Mouse (Mus musculus): ENCODE data around the gene Tmem9. TPM values are rescaled to one million over a fixed set of nuclear protein-coding genes. Genes with fewer than 3 reads are reported as not detected.

Gene Tmem9
- polyA plus RNA-seq, 1 experiment: 20.4 TPM

GRCm38 (mm10) chr1:135984105-135984504 lies 23.8 kb upstream of the Tmem9 start:
- no peak overlapping the region for H3K27ac ChIP-seq (ENCODE audit: insufficient read depth, low read depth, low read length)
- WGBS: 14% methylated on average over 5 of the region's 5 CpGs
- no peaks in the 10 kb centered on the region for H3K27me3 ChIP-seq (ENCODE audit: control insufficient read depth, insufficient read depth, low read length)
- H3K36me3 ChIP-seq (ENCODE audit: control insufficient read depth, insufficient read depth, low read length): no peaks in the 10 kb centered on the region
- H3K4me1 ChIP-seq (ENCODE audit: control insufficient read depth, insufficient read depth, insufficient read length, low read length): no peaks in the 10 kb centered on the region
- TF ChIP-seq CTCF (IDR thresholded peaks at IDR 0.05; ENCODE audit: extremely low read depth, insufficient read length, insufficient replicate concordance, low read depth, low read length): no peak
- H3K4me3 ChIP-seq (ENCODE audit: low read depth, low read length): no peak overlapping the region

GRCm38 (mm10) chr1:135989876-135990275 lies 18.1 kb upstream of the Tmem9 start:
- H3K27ac ChIP-seq (ENCODE audit: insufficient read depth, low read depth, low read length): no peak overlapping the region
- no peaks in the 10 kb centered on the region for H3K36me3 ChIP-seq (ENCODE audit: control insufficient read depth, insufficient read depth, low read length)
- no peak for TF ChIP-seq CTCF (IDR thresholded peaks at IDR 0.05; ENCODE audit: extremely low read depth, insufficient read length, insufficient replicate concordance, low read depth, low read length)
- no peak overlapping the region for H3K4me3 ChIP-seq (ENCODE audit: low read depth, low read length)
- no peaks in the 10 kb centered on the region for H3K4me1 ChIP-seq (ENCODE audit: control insufficient read depth, insufficient read depth, insufficient read length, low read length)
- no peaks in the 10 kb centered on the region for H3K27me3 ChIP-seq (ENCODE audit: control insufficient read depth, insufficient read depth, low read length)

GRCm38 (mm10) chr1:135993470-135993869 lies 14.5 kb upstream of the Tmem9 start:
- TF ChIP-seq CTCF (IDR thresholded peaks at IDR 0.05; ENCODE audit: extremely low read depth, insufficient read length, insufficient replicate concordance, low read depth, low read length) (no peak), POLR2A (IDR thresholded peaks at IDR 0.05; ENCODE audit: low read depth, low read length) (no peak)
- H3K27ac ChIP-seq (ENCODE audit: insufficient read depth, low read depth, low read length): no peak overlapping the region
- WGBS: 41% methylated on average over 4 of the region's 4 CpGs
- no peak overlapping the region for H3K4me3 ChIP-seq (ENCODE audit: low read depth, low read length)
- H3K4me1 ChIP-seq (ENCODE audit: control insufficient read depth, insufficient read depth, insufficient read length, low read length): no peaks in the 10 kb centered on the region
- no peaks in the 10 kb centered on the region for H3K36me3 ChIP-seq (ENCODE audit: control insufficient read depth, insufficient read depth, low read length)
- 0 out of 2 replicates have a peak, but pooled peaks cover 2% of the 10 kb centered on the region for H3K27me3 ChIP-seq (ENCODE audit: control insufficient read depth, insufficient read depth, low read length)

GRCm38 (mm10) chr1:135997537-135997936 lies 10.4 kb upstream of the Tmem9 start:
- no peaks in the 10 kb centered on the region for H3K4me1 ChIP-seq (ENCODE audit: control insufficient read depth, insufficient read depth, insufficient read length, low read length)
- H3K4me3 ChIP-seq (ENCODE audit: low read depth, low read length): no peak overlapping the region
- WGBS: 33% methylated on average over 7 of the region's 7 CpGs
- H3K27ac ChIP-seq (ENCODE audit: insufficient read depth, low read depth, low read length): no peak overlapping the region
- H3K27me3 ChIP-seq (ENCODE audit: control insufficient read depth, insufficient read depth, low read length): peaks cover 9% of the 10 kb centered on the region; the same call in 1 of the 2 replicates
- no peaks in the 10 kb centered on the region for H3K36me3 ChIP-seq (ENCODE audit: control insufficient read depth, insufficient read depth, low read length)
- TF ChIP-seq POLR2A (IDR thresholded peaks at IDR 0.05; ENCODE audit: low read depth, low read length): no peak
- no peak for TF ChIP-seq CTCF (IDR thresholded peaks at IDR 0.05; ENCODE audit: extremely low read depth, insufficient read length, insufficient replicate concordance, low read depth, low read length)

- 50% methylated on average over 8 of the region's 8 CpGs for WGBS
- Histone ChIP-seq H3K4me1 (ENCODE audit: control insufficient read depth, insufficient read depth, insufficient read length, low read length) (no peaks in the 10 kb centered on the region), H3K27ac (ENCODE audit: insufficient read depth, low read depth, low read length) (no peak overlapping the region), H3K4me3 (ENCODE audit: low read depth, low read length) (no peak overlapping the region), H3K36me3 (ENCODE audit: control insufficient read depth, insufficient read depth, low read length) (no peaks in the 10 kb centered on the region), H3K27me3 (ENCODE audit: control insufficient read depth, insufficient read depth, low read length) (peaks cover 9% of the 10 kb centered on the region; the same call in 1 of the 2 replicates)
- TF ChIP-seq POLR2A (IDR thresholded peaks at IDR 0.05; ENCODE audit: low read depth, low read length): no peak
- no peak for TF ChIP-seq CTCF (IDR thresholded peaks at IDR 0.05; ENCODE audit: extremely low read depth, insufficient read length, insufficient replicate concordance, low read depth, low read length)
Observed at GRCm38 (mm10) chr1:135999720-136000287, 8.1 kb upstream of the Tmem9 start.

GRCm38 (mm10) chr1:136001438-136001837 lies 6.5 kb upstream of the Tmem9 start:
- no peak overlapping the region for H3K27ac ChIP-seq (ENCODE audit: insufficient read depth, low read depth, low read length)
- 75% methylated on average over 2 of the region's 2 CpGs for WGBS
- no peak overlapping the region for H3K4me3 ChIP-seq (ENCODE audit: low read depth, low read length)

GRCm38 (mm10) chr1:136006292-136006748 lies 1.6 kb upstream of the Tmem9 start, which contains the start of gene Igfn1:
Gene Igfn1 (minus strand): TSS chr1:136006342.
- Histone ChIP-seq H3K36me3 (ENCODE audit: control insufficient read depth, insufficient read depth, low read length) (no peaks in the 10 kb centered on the region), H3K4me1 (ENCODE audit: control insufficient read depth, insufficient read depth, insufficient read length, low read length) (peaks cover 3% of the 10 kb centered on the region; the same call in 1 of the 2 replicates), H3K27me3 (ENCODE audit: control insufficient read depth, insufficient read depth, low read length) (peaks cover 3% of the 10 kb centered on the region; the same call in 1 of the 2 replicates), H3K4me3 (ENCODE audit: low read depth, low read length) (no peak within 1 kb of the TSS), H3K27ac (ENCODE audit: insufficient read depth, low read depth, low read length) (no peak within 1 kb of the TSS)
- TF ChIP-seq POLR2A (IDR thresholded peaks at IDR 0.05; ENCODE audit: low read depth, low read length) (no peak), CTCF (IDR thresholded peaks at IDR 0.05; ENCODE audit: extremely low read depth, insufficient read length, insufficient replicate concordance, low read depth, low read length) (no peak)
- WGBS: 83% methylated on average over 3 of the region's 3 CpGs

More at GRCm38 (mm10) chr1:136001438-136001837, 6.5 kb upstream of the Tmem9 start:
- H3K4me1 ChIP-seq (ENCODE audit: control insufficient read depth, insufficient read depth, insufficient read length, low read length): no peaks in the 10 kb centered on the region
- no peaks in the 10 kb centered on the region for H3K36me3 ChIP-seq (ENCODE audit: control insufficient read depth, insufficient read depth, low read length)
- H3K27me3 ChIP-seq (ENCODE audit: control insufficient read depth, insufficient read depth, low read length): peaks cover 9% of the 10 kb centered on the region; the same call in 1 of the 2 replicates
- TF ChIP-seq POLR2A (IDR thresholded peaks at IDR 0.05; ENCODE audit: low read depth, low read length): no peak
- TF ChIP-seq CTCF (IDR thresholded peaks at IDR 0.05; ENCODE audit: extremely low read depth, insufficient read length, insufficient replicate concordance, low read depth, low read length): no peak
